Mouse (Mus musculus) liver, embryonic 11.5 days (tissue): Measurements from ENCODE around the gene Apoa2. TPM values are rescaled to one million over a fixed set of nuclear protein-coding genes. Genes with fewer than 3 reads are reported as not detected.

ENCODE experiments used
- ATAC-seq: fragments of 200-750 bp; cut with Nextera tagmentation; replicated peaks from 2 replicates; pipeline ENCODE4 v1.8.0; 2017; ENCODE audit warnings: moderate number of reproducible peaks, mild to moderate bottlenecking, moderate TSS enrichment, moderate library complexity; ENCODE audit not compliant: low FRiP score
- DNase-seq: peaks from one replicate; pipeline ENCODE4 v3.0.0-alpha.2; 2017; ENCODE audit warnings: low spot score
- H3K27ac ChIP-seq: fragments of 300-500 bp; sonication (generic); 2 replicates; pipeline ENCODE4 v1.5.1; 2014; ENCODE audit warnings: mild to moderate bottlenecking, low read depth, low read length, control low read depth
- H3K27me3 ChIP-seq: fragments of 300-500 bp; sonication (generic); replicated peaks from 2 replicates; pipeline ENCODE4 v1.6.1; 2014; ENCODE audit warnings: low read length, mixed read lengths; ENCODE audit not compliant: control insufficient read depth, insufficient read depth
- H3K36me3 ChIP-seq: fragments of 300-500 bp; sonication (generic); 2 replicates; pipeline ENCODE4 v1.6.1; 2014; ENCODE audit warnings: mild to moderate bottlenecking, low read length, moderate library complexity, mixed read lengths; ENCODE audit not compliant: control insufficient read depth, insufficient read depth
- H3K4me1 ChIP-seq: fragments of 300-500 bp; sonication (generic); replicated peaks from 2 replicates; pipeline ENCODE4 v1.6.1; 2014; ENCODE audit warnings: low read length, mixed read lengths; ENCODE audit not compliant: control insufficient read depth, insufficient read depth
- H3K4me2 ChIP-seq: fragments of 300-500 bp; sonication (generic); 2 replicates; pipeline ENCODE4 v1.6.1; 2014; ENCODE audit warnings: mild to moderate bottlenecking, control low read depth, moderate library complexity
- H3K4me3 ChIP-seq: fragments of 300-500 bp; sonication (generic); 2 replicates; pipeline ENCODE4 v1.5.1; 2014; ENCODE audit warnings: low read depth, low read length, control low read depth
- H3K9ac ChIP-seq: fragments of 300-500 bp; sonication (generic); 2 replicates; pipeline ENCODE4 v1.6.1; 2014; ENCODE audit warnings: low read depth, low read length, control low read depth
- H3K9me3 ChIP-seq: fragments of 300-500 bp; sonication (generic); 2 replicates; pipeline ENCODE4 v1.6.1; 2016; ENCODE audit warnings: low read length, inconsistent platforms, mixed read lengths; ENCODE audit not compliant: control insufficient read depth
- WGBS: fragments of 180-500 bp; shearing (Covaris S2); extraction: QIAGEN DNeasy Blood & Tissue Kit; methylation state at CpG from one replicate; pipeline ENCODE4 v1.1.7; 2014; 5-methylcytosine and 5-hydroxymethylcytosine counted together
- polyA plus RNA-seq: library from polyadenylated mRNA; unstranded; fragments of >200 nt; fragmentation: Nextera tagmentation; extraction: Ambion mirVana; gene quantifications from 2 replicates; pipeline ENCODE4 v1.2.1, GENCODE M21; 2014

Apoa2 gene
- polyA plus RNA-seq, result 2,189 and 2,339 TPM in 2 replicates

- no peaks in the 10 kb centered on the region for H3K36me3 ChIP-seq
- no peaks in the 10 kb centered on the region for H3K9me3 ChIP-seq
- peak within 1 kb of the TSS; percentile 61 for H3K9ac ChIP-seq
- no peaks in the 10 kb centered on the region for H3K27me3 ChIP-seq
- ATAC-seq, result no peak
- no peak for DNase-seq
- H3K4me2 ChIP-seq, result peak within 1 kb of the TSS; percentile 49
- H3K4me1 ChIP-seq, result peaks cover 10% of the 10 kb centered on the region
- H3K27ac ChIP-seq, result peak within 1 kb of the TSS; percentile 88
- WGBS, result 69% methylated on average over 5 of the region's 5 CpGs
- H3K4me3 ChIP-seq, result peak within 1 kb of the TSS; percentile 41
Observed at GRCm38 (mm10) chr1:171224857-171225256, at the start of gene Apoa2. Gene Apoa2, plus strand, starts transcription at chr1:171225054.

GRCm38 (mm10) chr1:171179487-171180171, 45.2 kb upstream of the Apoa2 start:
- no peak overlapping the region for H3K4me3 ChIP-seq
- no peaks in the 10 kb centered on the region for H3K9me3 ChIP-seq
- 80% methylated on average over 5 of the region's 5 CpGs for WGBS
- H3K4me2 ChIP-seq, result no peak overlapping the region
- no peaks in the 10 kb centered on the region for H3K4me1 ChIP-seq
- DNase-seq (no peak), ATAC-seq (no peak)
- H3K36me3 ChIP-seq, result no peaks in the 10 kb centered on the region
- H3K27me3 ChIP-seq, result 0 out of 2 replicates have a peak, but pooled peaks cover 2% of the 10 kb centered on the region
- no peak overlapping the region for H3K27ac ChIP-seq
- H3K9ac ChIP-seq, result no peak overlapping the region

DNA sequence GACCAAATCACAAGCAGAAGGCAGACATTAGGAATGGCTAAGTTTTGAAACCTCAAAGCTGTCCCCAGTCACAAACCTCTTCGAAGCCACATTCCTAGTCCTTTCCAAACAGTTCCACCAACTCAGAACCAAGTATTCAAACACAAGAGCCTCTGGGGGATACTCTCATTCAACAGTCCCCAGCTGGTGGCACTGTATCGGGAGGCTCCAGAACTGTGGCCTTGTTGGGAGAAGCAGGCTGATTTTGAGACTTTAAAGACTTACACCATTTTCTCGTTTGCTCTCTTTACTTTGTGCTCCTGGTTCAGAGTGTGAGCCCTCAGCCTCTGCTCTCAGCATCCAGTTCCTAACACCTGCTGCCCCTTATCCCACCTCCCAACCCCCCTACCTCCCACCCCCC, 41.8 kb upstream of the Apoa2 start:
- WGBS, result 83% methylated on average over 3 of the region's 3 CpGs
- H3K4me2 ChIP-seq, result no peak overlapping the region
- H3K27me3 ChIP-seq, result no peaks in the 10 kb centered on the region
- no peak for ATAC-seq
- no peaks in the 10 kb centered on the region for H3K9me3 ChIP-seq
- no peaks in the 10 kb centered on the region for H3K36me3 ChIP-seq
- H3K4me1 ChIP-seq, result no peaks in the 10 kb centered on the region; the same call in 1 of the 2 replicates
- H3K4me3 ChIP-seq, result no peak overlapping the region
- H3K27ac ChIP-seq, result no peak overlapping the region
- no peak for DNase-seq
- no peak overlapping the region for H3K9ac ChIP-seq

- Histone ChIP-seq H3K9ac (no peak overlapping the region), H3K9me3 (no peaks in the 10 kb centered on the region), H3K36me3 (no peaks in the 10 kb centered on the region), H3K4me3 (no peak overlapping the region), H3K4me1 (peaks cover 3% of the 10 kb centered on the region; the same call in 1 of the 2 replicates), H3K27me3 (no peaks in the 10 kb centered on the region), H3K4me2 (no peak overlapping the region), H3K27ac (no peak overlapping the region)
- 34% methylated on average over 3 of the region's 3 CpGs for WGBS
- ATAC-seq, result no peak
- no peak for DNase-seq
Observed at GRCm38 (mm10) chr1:171183620-171184019, 41.2 kb upstream of the Apoa2 start.

- Histone ChIP-seq H3K4me3 (no peak overlapping the region), H3K36me3 (no peaks in the 10 kb centered on the region), H3K27me3 (no peaks in the 10 kb centered on the region), H3K4me1 (peaks cover 3% of the 10 kb centered on the region; the same call in 1 of the 2 replicates), H3K9ac (no peak overlapping the region), H3K4me2 (no peak overlapping the region), H3K27ac (no peak overlapping the region), H3K9me3 (no peaks in the 10 kb centered on the region)
- 44% methylated on average over 7 of the region's 7 CpGs for WGBS
- DNase-seq, result no peak
- ATAC-seq, result no peak
Observed at GRCm38 (mm10) chr1:171184314-171184713, 40.5 kb upstream of the Apoa2 start.

- Histone ChIP-seq H3K36me3 (no peaks in the 10 kb centered on the region), H3K27me3 (no peaks in the 10 kb centered on the region), H3K9me3 (no peaks in the 10 kb centered on the region), H3K27ac (no peak overlapping the region), H3K9ac (no peak overlapping the region), H3K4me1 (peaks cover 8% of the 10 kb centered on the region; the same call in 1 of the 2 replicates), H3K4me2 (no peak overlapping the region), H3K4me3 (no peak overlapping the region)
- ATAC-seq (no peak), DNase-seq (no peak)
- 62% methylated on average over 8 of the region's 8 CpGs for WGBS
Observed at GRCm38 (mm10) chr1:171185655-171186054, 39.2 kb upstream of the Apoa2 start.

DNA sequence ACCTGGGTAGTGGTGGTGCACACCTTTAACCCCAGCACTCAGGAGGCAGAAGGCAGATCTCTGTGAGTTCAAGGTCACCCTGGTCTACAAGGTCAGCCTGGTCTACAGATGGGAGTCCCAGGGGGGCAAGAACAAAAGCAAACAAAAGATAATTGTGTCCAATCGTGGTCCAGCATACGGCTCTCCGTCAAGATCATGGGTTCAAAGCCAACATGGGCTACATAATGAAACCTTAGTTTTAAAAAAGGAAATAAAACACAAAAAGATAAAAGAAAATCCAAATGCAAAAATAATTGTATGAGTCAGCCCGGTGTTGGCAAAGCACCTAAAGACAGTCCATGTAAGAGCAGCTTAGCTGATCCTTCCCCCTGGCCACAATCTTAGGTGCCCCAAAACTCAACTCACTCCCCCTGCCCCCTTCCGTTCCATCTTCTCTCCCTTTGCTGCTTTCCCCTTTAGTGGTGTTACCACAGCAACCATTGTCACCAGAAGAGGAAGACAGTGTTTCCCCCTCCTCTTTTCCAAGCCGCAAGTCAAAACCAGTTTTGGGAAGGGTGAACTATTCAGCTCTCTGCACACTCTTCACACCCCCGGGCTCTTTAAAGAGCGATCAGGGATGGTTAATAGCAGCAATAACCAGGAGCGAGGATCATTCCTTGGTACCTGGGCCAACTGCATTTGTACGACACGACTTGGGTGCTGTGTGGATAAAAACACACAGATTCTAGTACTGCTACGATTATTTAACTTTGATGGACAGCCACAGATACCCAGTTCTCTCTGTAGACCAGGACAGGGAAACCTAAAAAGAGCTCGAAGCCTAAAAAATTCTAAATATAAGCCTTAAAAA, 36.8 kb upstream of the Apoa2 start:
- no peaks in the 10 kb centered on the region for H3K36me3 ChIP-seq
- H3K4me3 ChIP-seq, result no peak overlapping the region
- no peak overlapping the region for H3K27ac ChIP-seq

GRCm38 (mm10) chr1:171189046-171189445, 35.8 kb upstream of the Apoa2 start:
- Histone ChIP-seq H3K4me3 (no peak overlapping the region), H3K4me1 (peaks cover 13% of the 10 kb centered on the region), H3K27me3 (peaks cover 21% of the 10 kb centered on the region), H3K4me2 (no peak overlapping the region), H3K9ac (no peak overlapping the region), H3K27ac (no peak overlapping the region), H3K9me3 (no peaks in the 10 kb centered on the region), H3K36me3 (no peaks in the 10 kb centered on the region)
- ATAC-seq, result no peak
- no peak for DNase-seq
- 45% methylated on average over 8 of the region's 8 CpGs for WGBS

More for the DNA sequence above, 36.8 kb upstream of the Apoa2 start:
- peaks cover 12% of the 10 kb centered on the region for H3K27me3 ChIP-seq
- H3K9me3 ChIP-seq, result no peaks in the 10 kb centered on the region
- H3K4me1 ChIP-seq, result peaks cover 12% of the 10 kb centered on the region
- no peak overlapping the region for H3K9ac ChIP-seq
- H3K4me2 ChIP-seq, result no peak overlapping the region
- WGBS, result 58% methylated on average over 13 of the region's 13 CpGs
- ATAC-seq, result no peak
- no peak for DNase-seq
